Mouse (Mus musculus): ENCODE results near the gene Slc25a22. TPM values are rescaled to one million over a fixed set of nuclear protein-coding genes. Genes with fewer than 3 reads are reported as not detected.

The Slc25a22 gene
- total and polyA plus RNA-seq, 3 experiments, result 55.8 to 85.8 (median 72.6) TPM

DNA sequence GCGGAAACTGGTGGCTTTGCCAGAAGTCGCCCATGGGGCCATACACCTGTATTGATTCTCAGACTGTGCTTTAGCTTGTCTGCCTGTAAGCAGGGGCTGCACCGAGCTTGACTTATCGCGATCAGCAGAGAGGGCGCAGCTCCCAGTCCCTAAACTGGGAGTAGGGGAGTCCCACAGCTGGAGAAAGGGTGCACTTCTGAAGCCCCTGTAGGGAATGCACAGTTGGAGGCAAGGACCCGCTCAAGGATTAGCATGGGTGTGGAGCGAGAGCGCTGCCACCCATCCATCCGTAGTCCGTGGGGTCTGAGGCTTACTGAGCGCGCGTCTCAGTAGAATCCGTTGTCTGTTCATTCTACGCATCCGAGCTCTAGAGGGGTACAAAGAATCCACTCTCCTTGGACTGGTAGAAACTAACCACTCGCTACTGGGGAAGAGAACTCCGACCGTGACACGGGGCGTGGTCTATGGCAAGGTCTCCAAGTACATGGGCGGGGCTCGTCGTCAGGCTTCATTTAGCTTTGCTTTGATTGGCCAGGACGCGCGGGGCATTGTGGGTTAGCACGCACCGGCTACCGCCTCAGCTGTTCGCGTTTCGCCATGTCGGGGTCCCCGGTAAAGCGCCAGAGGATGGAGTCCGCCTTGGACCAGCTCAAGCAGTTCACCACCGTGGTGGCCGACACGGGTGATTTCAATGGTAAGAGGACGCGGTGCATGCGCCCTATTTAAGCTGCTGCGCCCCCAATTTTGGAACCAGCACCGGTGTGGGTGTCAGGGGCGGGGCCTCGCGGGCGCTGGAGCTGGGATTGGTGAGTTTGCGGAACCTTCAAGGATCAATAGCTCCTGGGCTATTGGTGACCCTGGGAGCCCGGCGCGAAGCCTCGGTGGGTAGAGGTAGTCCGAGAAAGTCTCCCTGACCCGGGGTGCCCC lies 45.8 kb downstream of the Slc25a22 start, which contains the start of gene Taldo1:
TSS of gene Taldo1 (plus strand) at position 575 of the 927 bp plus-strand sequence.
- Histone ChIP-seq H3K79me2 (replicated peaks; ENCODE audit: control insufficient read depth, insufficient read depth, low read length) (peaks cover 2% of the 10 kb centered on the region), H3K4me3 (peak within 1 kb of the TSS; percentile 86), H3K27ac (peak within 1 kb of the TSS; percentile 81), H3K27me3 (ENCODE audit: control insufficient read depth, insufficient read depth, low read length) (no peaks in the 10 kb centered on the region), H3K36me3 (ENCODE audit: control insufficient read depth, insufficient read depth, low read length) (no peaks in the 10 kb centered on the region), H3K4me1 (ENCODE audit: control insufficient read depth, insufficient read depth, low read length) (peaks cover 9% of the 10 kb centered on the region), H3K9ac (ENCODE audit: low read depth, low read length) (peak within 1 kb of the TSS; percentile 76)
- under 1% methylated on average over 57 of the region's 57 CpGs for WGBS
- no peak for TF ChIP-seq CTCF (IDR thresholded peaks at IDR 0.05)
- 0 out of 2 replicates have a peak, but pooled peaks have one; percentile 24 for TF ChIP-seq EP300 (IDR thresholded peaks at IDR 0.05; ENCODE audit: insufficient read depth, low read depth, low read length)
- peak; percentile 90 for TF ChIP-seq POLR2A (IDR thresholded peaks at IDR 0.05; ENCODE audit: insufficient read depth, low read depth, low read length)
- intact Hi-C loops (cut with DNase I), result loop anchor here (2.0 to 5.0 kb wide), 2 partner anchors 63 to 135 kb away; no protein-coding TSS in a partner anchor
- DNase-seq, result peak; percentile 97 to 98

DNA sequence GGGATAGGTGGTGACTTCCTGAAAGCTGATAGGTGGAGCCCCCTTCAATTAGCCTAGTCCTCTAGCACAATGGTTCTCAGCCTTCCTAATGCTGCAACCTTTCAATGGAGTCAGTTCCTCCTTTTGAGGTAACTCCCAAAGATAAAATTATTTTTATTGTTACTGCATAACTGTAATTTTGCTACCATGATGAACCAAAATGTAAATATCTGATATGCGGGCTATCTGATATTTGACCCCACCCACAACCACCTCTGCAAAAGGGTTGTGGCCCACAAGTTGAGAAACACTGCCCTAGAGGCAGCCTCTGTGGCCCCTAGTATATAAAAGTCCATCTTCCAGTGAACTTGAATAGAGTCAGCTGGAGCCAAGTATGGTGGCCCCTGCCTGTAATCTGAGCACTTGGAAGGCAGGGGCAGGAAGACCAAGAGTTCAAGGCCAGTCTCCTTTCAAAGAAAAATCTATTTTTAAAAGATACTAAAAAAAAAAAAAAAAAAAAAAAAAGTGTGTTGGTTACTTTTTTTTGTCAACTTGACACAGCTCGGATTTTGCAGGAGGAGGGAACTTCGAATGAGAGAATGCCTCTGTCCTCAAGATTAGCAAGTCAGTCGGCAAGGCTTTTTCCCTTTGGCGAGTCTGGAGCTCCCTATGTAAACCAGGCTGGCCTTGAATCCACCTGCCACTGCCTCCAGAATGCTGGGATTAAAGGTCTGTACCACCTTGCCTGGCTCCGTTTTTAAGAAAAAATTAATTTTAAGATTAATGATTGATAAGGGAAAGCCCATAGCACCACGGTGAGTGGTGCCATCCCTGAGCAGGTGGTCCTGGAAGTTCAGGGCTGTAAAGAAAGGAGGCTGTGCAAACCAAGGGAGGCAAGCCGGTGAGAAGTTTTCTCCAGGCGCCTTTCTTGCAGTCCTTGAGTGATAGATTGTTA lies 47.1 kb downstream of the Slc25a22 start:
- Histone ChIP-seq H3K4me3 (no peak overlapping the region), H3K4me1 (ENCODE audit: control insufficient read depth, insufficient read depth, low read length) (peaks cover 9% of the 10 kb centered on the region), H3K79me2 (replicated peaks; ENCODE audit: control insufficient read depth, insufficient read depth, low read length) (peaks cover 2% of the 10 kb centered on the region; the same call in 1 of the 2 replicates), H3K9ac (ENCODE audit: low read depth, low read length) (no peak overlapping the region), H3K36me3 (ENCODE audit: control insufficient read depth, insufficient read depth, low read length) (no peaks in the 10 kb centered on the region), H3K27ac (no peak overlapping the region), H3K27me3 (ENCODE audit: control insufficient read depth, insufficient read depth, low read length) (no peaks in the 10 kb centered on the region)
- DNase-seq, result no peak
- intact Hi-C loops (cut with DNase I), result loop anchor here (2.0 to 5.0 kb wide), 2 partner anchors 62 to 137 kb away; no protein-coding TSS in a partner anchor
- no peak for TF ChIP-seq CTCF (IDR thresholded peaks at IDR 0.05)
- TF ChIP-seq EP300 (IDR thresholded peaks at IDR 0.05; ENCODE audit: insufficient read depth, low read depth, low read length), result no peak
- TF ChIP-seq POLR2A (IDR thresholded peaks at IDR 0.05; ENCODE audit: insufficient read depth, low read depth, low read length), result no peak
- WGBS, result 60% methylated on average over 9 of the region's 9 CpGs

DNA sequence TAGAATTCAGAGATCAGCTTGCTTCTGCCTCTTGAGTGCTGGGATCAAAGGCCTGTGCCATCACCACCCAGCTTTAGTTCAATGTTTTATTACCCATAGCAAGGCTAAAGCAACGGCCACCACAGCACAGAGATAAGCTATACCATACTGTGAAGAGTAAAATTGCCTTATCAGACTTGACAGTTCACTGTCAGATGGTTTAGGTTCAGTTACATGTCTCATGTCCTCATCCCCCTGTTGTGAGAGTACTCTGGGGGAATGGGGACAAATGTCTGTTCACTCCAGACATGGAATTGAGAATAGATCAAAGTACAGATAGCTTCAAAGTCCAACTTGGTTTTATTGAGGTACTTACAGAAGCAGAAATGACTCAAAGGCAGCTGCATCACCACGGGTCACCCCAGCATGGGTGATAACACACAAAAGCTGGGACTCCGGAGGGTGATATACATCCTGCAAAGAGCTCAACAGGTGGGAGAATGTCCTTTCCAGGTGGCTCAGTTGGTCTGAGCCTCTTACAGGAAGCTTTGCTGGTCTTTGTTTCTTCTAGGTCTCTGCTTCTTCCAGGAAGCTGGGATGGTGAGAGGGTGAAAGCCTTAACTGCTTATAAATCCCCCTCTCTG lies 49.1 kb downstream of the Slc25a22 start:
- no peak overlapping the region for H3K4me3 ChIP-seq
- no peak overlapping the region for H3K27ac ChIP-seq
- no peak for TF ChIP-seq POLR2A (IDR thresholded peaks at IDR 0.05; ENCODE audit: insufficient read depth, low read depth, low read length)
- TF ChIP-seq EP300 (IDR thresholded peaks at IDR 0.05; ENCODE audit: insufficient read depth, low read depth, low read length), result no peak
- TF ChIP-seq CTCF (IDR thresholded peaks at IDR 0.05), result no peak
- no peaks in the 10 kb centered on the region for H3K36me3 ChIP-seq (ENCODE audit: control insufficient read depth, insufficient read depth, low read length)
- H3K27me3 ChIP-seq (ENCODE audit: control insufficient read depth, insufficient read depth, low read length), result no peaks in the 10 kb centered on the region
- DNase-seq, result no peak
- intact Hi-C loops (cut with DNase I), result no loop called here
- H3K4me1 ChIP-seq (ENCODE audit: control insufficient read depth, insufficient read depth, low read length), result peaks cover 9% of the 10 kb centered on the region
- H3K79me2 ChIP-seq (replicated peaks; ENCODE audit: control insufficient read depth, insufficient read depth, low read length), result no peaks in the 10 kb centered on the region
- no peak overlapping the region for H3K9ac ChIP-seq (ENCODE audit: low read depth, low read length)
- 54% methylated on average over 3 of the region's 3 CpGs for WGBS

DNA sequence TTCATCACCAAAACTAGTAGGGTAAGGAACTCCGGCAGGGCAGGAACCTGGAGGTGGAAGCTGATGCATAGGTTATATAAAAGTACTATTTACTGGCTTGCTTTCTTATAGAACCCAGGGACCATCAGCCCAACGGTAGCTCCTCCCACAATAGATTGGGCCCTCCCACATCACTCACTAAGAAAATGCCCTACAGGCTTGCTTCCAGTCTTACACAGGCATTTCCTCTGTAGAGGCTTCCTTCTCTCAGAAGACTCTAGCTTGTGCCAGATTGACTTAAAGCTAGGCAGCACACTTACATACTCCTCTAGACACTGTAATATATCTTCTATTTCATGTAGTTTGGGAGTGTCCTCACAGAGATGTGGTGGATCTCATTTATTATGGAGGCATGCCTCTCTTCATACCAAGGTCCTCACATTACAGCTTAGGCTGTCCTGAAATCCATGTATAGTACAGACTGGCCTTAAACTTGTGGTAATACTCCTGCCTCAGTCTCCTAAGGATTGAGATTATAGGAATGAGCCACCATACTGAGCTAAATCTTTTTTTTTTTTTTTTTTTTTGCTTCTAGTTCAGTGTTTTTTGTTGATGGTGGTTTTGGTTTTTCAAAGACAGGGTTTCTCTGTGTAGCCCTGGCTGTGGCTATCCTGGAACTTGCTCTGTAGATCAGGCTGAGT lies 49.7 kb downstream of the Slc25a22 start:
- H3K27me3 ChIP-seq (ENCODE audit: control insufficient read depth, insufficient read depth, low read length), result no peaks in the 10 kb centered on the region
- 52% methylated on average over 2 of the region's 2 CpGs for WGBS
- H3K9ac ChIP-seq (ENCODE audit: low read depth, low read length), result no peak overlapping the region
- no peaks in the 10 kb centered on the region for H3K36me3 ChIP-seq (ENCODE audit: control insufficient read depth, insufficient read depth, low read length)
- no peak overlapping the region for H3K27ac ChIP-seq
- DNase-seq, result no peak
- H3K79me2 ChIP-seq (replicated peaks; ENCODE audit: control insufficient read depth, insufficient read depth, low read length), result no peaks in the 10 kb centered on the region
- peaks cover 7% of the 10 kb centered on the region for H3K4me1 ChIP-seq (ENCODE audit: control insufficient read depth, insufficient read depth, low read length)
- H3K4me3 ChIP-seq, result no peak overlapping the region
- TF ChIP-seq EP300 (IDR thresholded peaks at IDR 0.05; ENCODE audit: insufficient read depth, low read depth, low read length) (no peak), CTCF (IDR thresholded peaks at IDR 0.05) (no peak), POLR2A (IDR thresholded peaks at IDR 0.05; ENCODE audit: insufficient read depth, low read depth, low read length) (no peak)
- intact Hi-C loops (cut with DNase I), result no loop called here
